Mouse (Mus musculus) hindbrain, embryonic 14.5 days (tissue): ENCODE results near the gene Sh3bp2. TPM values are rescaled to one million over a fixed set of nuclear protein-coding genes. Genes with fewer than 3 reads are reported as not detected.

Experiments
- ATAC-seq: fragments of 200-750 bp; cut with Nextera tagmentation; 2 replicates; pipeline ENCODE4 v1.8.0; 2017; ENCODE audit warnings: moderate number of reproducible peaks, mild to moderate bottlenecking, moderate TSS enrichment, moderate library complexity; ENCODE audit not compliant: low FRiP score
- DNase-seq: peaks from one replicate; pipeline ENCODE4 v3.0.0-alpha.2; 2015; ENCODE audit warnings: low spot score
- H3K27ac ChIP-seq: fragments of 300-500 bp; sonication (generic); 2 replicates; pipeline ENCODE4 v1.5.1; 2014; ENCODE audit warnings: mild to moderate bottlenecking, moderate library complexity
- H3K27me3 ChIP-seq: fragments of 300-500 bp; sonication (generic); 2 replicates; pipeline ENCODE4 v1.6.1; 2014; ENCODE audit warnings: mild to moderate bottlenecking, low read length, mixed read lengths; ENCODE audit not compliant: control insufficient read depth, insufficient read depth
- H3K36me3 ChIP-seq: fragments of 300-500 bp; sonication (generic); replicated peaks from 2 replicates; pipeline ENCODE4 v1.6.1; 2014; ENCODE audit not compliant: control insufficient read depth, insufficient read depth
- H3K4me1 ChIP-seq: fragments of 300-500 bp; sonication (generic); replicated peaks from 2 replicates; pipeline ENCODE4 v1.6.1; 2014; ENCODE audit warnings: antibody characterized with exemption, low read length, mixed read lengths; ENCODE audit not compliant: control insufficient read depth, insufficient read depth
- H3K4me2 ChIP-seq: fragments of 300-500 bp; sonication (generic); replicated peaks from 2 replicates; pipeline ENCODE4 v1.6.1; 2014; ENCODE audit warnings: mild to moderate bottlenecking, moderate library complexity
- H3K4me3 ChIP-seq: fragments of 300-500 bp; sonication (generic); replicated peaks from 2 replicates; pipeline ENCODE4 v1.5.1; 2014; ENCODE audit warnings: mild to moderate bottlenecking, low read length
- H3K9ac ChIP-seq: fragments of 300-500 bp; sonication (generic); 2 replicates; pipeline ENCODE4 v1.6.1; 2014
- H3K9me3 ChIP-seq: fragments of 300-500 bp; sonication (generic); 2 replicates; pipeline ENCODE4 v1.6.1; 2016; ENCODE audit warnings: low read length; ENCODE audit not compliant: control insufficient read depth
- WGBS: fragments of 180-500 bp; shearing (Covaris S2); extraction: QIAGEN DNeasy Blood & Tissue Kit; methylation state at CpG from one replicate; pipeline ENCODE4 v1.1.7; 2014; 5-methylcytosine and 5-hydroxymethylcytosine counted together
- polyA plus RNA-seq: library from polyadenylated mRNA; unstranded; fragments of >200 nt; fragmentation: Nextera tagmentation; extraction: Ambion mirVana; gene quantifications from 2 replicates; pipeline ENCODE4 v1.2.1, GENCODE M21; 2014

Gene Sh3bp2
- polyA plus RNA-seq, 1 experiment from 2014 or later: 18.7 TPM

DNA sequence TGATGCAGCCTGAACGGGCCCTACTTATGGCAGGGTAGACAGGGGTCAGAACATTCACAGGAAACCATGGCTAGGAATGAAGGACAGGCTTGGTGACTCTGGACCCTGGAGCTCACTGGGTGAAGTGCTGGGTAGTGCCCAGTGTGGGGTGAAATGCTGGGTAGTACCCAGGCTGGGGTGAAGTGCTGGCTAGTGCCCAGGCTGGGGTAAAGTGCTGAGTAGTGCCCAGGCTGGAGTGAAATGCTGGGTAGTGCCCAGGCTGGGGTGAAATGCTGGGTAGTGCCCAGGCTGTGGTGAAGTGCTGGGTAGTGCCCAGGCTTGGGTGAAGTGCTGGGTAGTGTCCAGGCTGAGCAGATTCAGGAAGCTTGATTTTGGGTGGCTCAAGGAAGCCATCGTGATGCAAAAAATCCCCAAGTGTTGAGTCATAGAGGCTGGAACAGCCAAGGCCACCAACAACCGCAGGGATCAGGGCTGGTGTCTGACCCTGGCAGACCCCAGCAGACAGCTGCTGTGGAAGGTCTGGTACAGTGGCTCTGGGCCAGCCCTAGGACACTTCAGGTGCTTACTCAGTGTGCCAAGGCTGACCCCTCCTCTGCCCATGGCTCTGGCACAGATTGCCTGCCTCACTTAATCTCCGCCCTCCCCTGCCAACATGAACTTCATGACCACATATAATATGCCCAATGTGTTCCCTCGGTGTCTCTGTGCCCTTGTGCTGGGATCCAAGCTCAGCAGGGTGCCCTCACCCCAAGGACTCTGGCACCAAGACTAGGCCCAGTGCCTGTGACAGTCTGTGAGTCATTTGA, 9.3 kb downstream of the Sh3bp2 start:
- H3K36me3 ChIP-seq: no peaks in the 10 kb centered on the region
- ATAC-seq (no peak), DNase-seq (no peak)
- no peak overlapping the region for H3K4me2 ChIP-seq
- 83% methylated on average over 5 of the region's 5 CpGs for WGBS
- H3K9ac ChIP-seq: no peak overlapping the region
- H3K4me1 ChIP-seq: no peaks in the 10 kb centered on the region
- no peaks in the 10 kb centered on the region for H3K9me3 ChIP-seq
- no peak overlapping the region for H3K27ac ChIP-seq
- H3K27me3 ChIP-seq: no peaks in the 10 kb centered on the region
- H3K4me3 ChIP-seq: no peak overlapping the region

DNA sequence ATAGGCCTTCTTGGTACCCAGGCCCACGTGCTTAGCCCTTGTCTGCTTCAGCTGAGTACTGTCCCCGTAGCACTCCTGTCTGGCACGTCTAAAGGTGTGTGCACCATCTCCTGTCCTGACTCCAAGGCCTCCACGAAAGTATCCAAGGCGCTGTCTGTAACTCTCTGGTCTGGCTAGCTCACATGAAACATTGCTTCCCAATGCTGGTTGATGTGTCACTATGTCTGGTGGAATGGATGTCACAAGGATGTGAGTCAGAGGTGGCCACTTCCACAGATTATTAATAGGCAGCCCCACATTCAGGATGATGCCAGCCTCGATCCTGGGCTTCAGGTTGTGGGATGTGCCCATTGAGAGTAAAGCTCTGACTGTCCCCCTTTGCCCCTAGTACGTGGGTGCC, 10.2 kb downstream of the Sh3bp2 start:
- Histone ChIP-seq H3K9me3 (no peaks in the 10 kb centered on the region), H3K27ac (no peak overlapping the region), H3K4me1 (no peaks in the 10 kb centered on the region), H3K4me2 (no peak overlapping the region), H3K9ac (no peak overlapping the region), H3K27me3 (no peaks in the 10 kb centered on the region), H3K36me3 (no peaks in the 10 kb centered on the region), H3K4me3 (no peak overlapping the region)
- no peak for ATAC-seq
- 84% methylated on average over 7 of the region's 7 CpGs for WGBS
- DNase-seq: no peak

DNA sequence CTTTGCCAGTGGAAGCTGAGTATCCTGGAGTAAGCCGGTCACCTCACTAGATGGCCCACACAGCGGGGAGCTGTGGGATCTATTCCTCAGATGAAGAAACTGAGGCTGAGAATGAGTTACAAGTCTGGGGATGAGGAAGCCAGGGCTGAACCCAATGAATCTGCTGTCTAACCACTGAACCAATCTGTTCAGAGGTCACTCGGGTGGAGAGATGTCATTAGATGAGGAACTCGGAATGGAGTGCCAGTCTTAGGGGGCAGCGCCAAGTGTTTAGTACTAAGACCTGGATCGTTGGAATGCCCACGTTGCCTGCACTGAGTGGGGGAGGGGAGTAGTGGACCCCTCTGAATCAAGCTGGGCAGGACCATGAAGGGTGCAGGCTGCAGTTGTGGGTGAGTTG, 12.4 kb downstream of the Sh3bp2 start:
- Histone ChIP-seq H3K36me3 (no peaks in the 10 kb centered on the region), H3K27ac (no peak overlapping the region), H3K9ac (no peak overlapping the region), H3K4me3 (no peak overlapping the region), H3K4me2 (no peak overlapping the region), H3K9me3 (no peaks in the 10 kb centered on the region), H3K4me1 (no peaks in the 10 kb centered on the region), H3K27me3 (no peaks in the 10 kb centered on the region)
- no peak for ATAC-seq
- DNase-seq: no peak
- 77% methylated on average over 7 of the region's 7 CpGs for WGBS

DNA sequence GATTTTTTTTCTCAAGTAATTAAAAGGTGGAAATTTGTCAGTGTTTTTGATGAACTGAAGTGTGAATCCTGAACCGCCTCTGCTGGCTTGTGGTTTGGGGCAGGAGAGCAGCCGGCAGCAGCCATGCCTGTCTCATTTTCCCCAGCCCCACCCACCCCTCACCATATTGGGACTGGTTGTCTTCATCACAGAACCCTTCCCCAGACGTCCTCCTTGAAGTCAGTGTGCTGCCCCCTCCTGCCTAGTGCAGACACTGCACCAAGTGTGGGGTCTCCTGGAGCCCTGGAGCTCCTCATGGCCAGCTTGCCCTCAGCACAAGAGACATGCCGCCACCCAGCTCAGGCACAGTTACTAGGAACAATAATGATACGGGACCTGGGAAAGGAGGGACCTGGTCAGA, 12.9 kb downstream of the Sh3bp2 start:
- Histone ChIP-seq H3K4me1 (no peaks in the 10 kb centered on the region), H3K27me3 (no peaks in the 10 kb centered on the region), H3K4me3 (no peak overlapping the region), H3K36me3 (no peaks in the 10 kb centered on the region), H3K4me2 (no peak overlapping the region), H3K9ac (no peak overlapping the region), H3K27ac (no peak overlapping the region), H3K9me3 (no peaks in the 10 kb centered on the region)
- WGBS: 43% methylated on average over 5 of the region's 5 CpGs
- ATAC-seq (no peak), DNase-seq (no peak)

DNA sequence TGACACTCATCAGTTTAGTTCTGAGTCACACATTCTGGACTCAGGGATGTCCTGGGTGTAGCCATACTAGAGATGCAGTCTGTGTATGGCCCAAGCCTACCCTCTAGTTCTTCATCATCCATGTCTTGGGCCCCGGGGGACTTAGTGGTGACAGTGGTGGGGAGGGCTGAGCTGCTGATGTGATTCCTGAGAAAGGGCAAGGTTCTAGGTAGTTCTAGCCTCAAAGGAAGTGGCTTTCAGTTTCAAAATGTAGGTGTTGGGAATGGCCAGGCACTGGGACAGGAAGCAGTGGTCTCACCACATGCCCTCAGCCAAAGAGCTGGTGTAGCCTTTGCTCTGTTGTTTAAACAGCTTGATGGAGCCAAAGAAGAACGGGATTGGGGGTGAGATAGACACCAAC, 13.5 kb downstream of the Sh3bp2 start:
- ATAC-seq (no peak), DNase-seq (no peak)
- H3K4me3 ChIP-seq: no peak overlapping the region
- no peak overlapping the region for H3K4me2 ChIP-seq
- H3K36me3 ChIP-seq: no peaks in the 10 kb centered on the region
- H3K9me3 ChIP-seq: no peaks in the 10 kb centered on the region
- 93% methylated on average over 2 of the region's 2 CpGs for whole genome bisulfite sequencing
- no peak overlapping the region for H3K9ac ChIP-seq
- no peaks in the 10 kb centered on the region for H3K4me1 ChIP-seq
- H3K27ac ChIP-seq: no peak overlapping the region
- H3K27me3 ChIP-seq: no peaks in the 10 kb centered on the region

DNA sequence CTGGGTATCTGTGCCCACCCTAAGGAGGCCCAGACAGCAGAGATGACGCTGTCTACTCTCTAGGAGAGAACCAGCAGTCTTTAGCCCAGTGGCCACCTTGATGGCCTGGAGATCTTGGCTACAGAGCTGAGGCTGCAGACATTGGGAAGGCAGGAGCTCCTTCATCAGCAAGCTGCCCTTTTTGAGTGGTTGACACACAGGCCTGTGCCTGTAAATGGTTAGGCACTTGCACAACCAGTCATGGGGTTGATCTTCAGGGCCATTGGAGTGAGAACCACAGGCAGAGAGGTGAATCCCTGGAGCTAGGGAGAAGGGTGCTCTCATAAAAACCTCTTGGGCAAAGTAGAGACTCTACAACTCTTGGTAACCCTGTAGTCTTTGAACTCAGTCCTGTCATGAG, 16.5 kb downstream of the Sh3bp2 start:
- H3K4me3 ChIP-seq: no peak overlapping the region
- 63% methylated on average over 1 of the region's 1 CpGs for WGBS

DNA sequence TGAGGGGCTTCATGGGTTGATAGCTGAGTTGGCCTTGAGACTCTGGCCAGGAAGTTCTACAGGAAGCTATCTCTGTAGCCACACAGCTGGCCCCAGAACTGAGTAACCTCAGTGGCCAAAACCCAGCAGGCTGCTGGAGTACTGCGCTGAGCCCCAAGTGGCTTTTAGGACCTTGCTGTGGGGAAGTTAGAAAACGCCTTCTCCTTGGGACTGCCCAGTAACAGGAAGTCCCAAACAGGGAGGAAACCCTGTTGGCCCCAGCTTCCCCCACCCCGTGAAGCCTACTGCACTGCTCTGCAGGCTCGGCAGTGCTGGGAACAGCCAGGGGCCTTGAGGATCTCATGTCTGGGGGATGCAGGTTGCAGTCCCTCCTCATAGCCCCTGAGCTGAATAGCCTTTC, 17.5 kb downstream of the Sh3bp2 start:
- 75% methylated on average over 4 of the region's 4 CpGs for WGBS
- H3K27me3 ChIP-seq: no peaks in the 10 kb centered on the region
- H3K27ac ChIP-seq: no peak overlapping the region
- no peak overlapping the region for H3K4me3 ChIP-seq
- no peak overlapping the region for H3K9ac ChIP-seq
- no peak overlapping the region for H3K4me2 ChIP-seq
- H3K36me3 ChIP-seq: no peaks in the 10 kb centered on the region
- ATAC-seq (no peak), DNase-seq (no peak)
- no peaks in the 10 kb centered on the region for H3K9me3 ChIP-seq
- H3K4me1 ChIP-seq: no peaks in the 10 kb centered on the region

More for the DNA sequence above, 16.5 kb downstream of the Sh3bp2 start:
- no peaks in the 10 kb centered on the region for H3K36me3 ChIP-seq
- H3K4me2 ChIP-seq: no peak overlapping the region
- H3K9me3 ChIP-seq: no peaks in the 10 kb centered on the region
- H3K27ac ChIP-seq: no peak overlapping the region
- DNase-seq (no peak), ATAC-seq (no peak)
- H3K9ac ChIP-seq: no peak overlapping the region
- no peaks in the 10 kb centered on the region for H3K4me1 ChIP-seq
- no peaks in the 10 kb centered on the region for H3K27me3 ChIP-seq

DNA sequence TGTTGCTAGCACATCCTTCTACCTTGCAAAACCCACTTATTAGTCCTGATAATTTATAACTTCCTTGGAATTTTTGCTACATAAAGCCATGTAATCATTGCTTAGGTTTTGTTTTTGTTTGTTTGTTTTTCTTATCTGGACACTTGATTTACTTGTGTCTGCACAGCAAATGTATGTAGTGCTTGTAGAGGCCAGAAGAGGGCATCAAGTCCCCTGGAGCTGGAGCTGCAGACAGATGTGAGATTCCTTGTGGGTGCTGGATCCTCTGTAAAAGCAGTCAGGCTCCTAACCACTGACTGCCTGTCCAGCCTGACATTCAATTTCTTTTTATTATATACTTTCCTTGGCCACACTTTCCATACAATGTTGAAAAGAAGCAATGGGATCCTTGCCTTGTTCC, 21.8 kb downstream of the Sh3bp2 start:
- Histone ChIP-seq H3K4me1 (peaks cover 15% of the 10 kb centered on the region), H3K4me3 (no peak overlapping the region), H3K36me3 (peaks cover 11% of the 10 kb centered on the region), H3K9me3 (no peaks in the 10 kb centered on the region), H3K9ac (no peak overlapping the region), H3K27ac (no peak overlapping the region), H3K27me3 (no peaks in the 10 kb centered on the region), H3K4me2 (no peak overlapping the region)
- peak; percentile 27 for DNase-seq
- ATAC-seq: no peak

DNA sequence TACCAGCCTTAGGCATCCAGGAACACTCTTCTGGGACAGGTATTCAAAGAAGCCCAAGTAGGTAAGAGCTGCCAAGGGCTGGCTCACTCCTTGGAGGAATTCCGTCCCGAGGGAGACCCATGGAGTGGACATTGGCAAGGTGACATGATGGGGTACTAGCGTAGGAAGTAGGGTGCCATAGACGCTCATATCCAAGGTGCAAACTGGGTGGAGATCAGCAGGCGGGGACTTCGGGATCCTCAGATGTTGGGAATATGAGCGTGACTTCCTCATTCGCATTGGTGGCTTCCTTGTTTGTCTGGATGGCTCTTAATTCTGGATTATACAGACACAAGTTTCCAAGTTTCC, 23.5 kb downstream of the Sh3bp2 start:
- peaks cover 28% of the 10 kb centered on the region for H3K36me3 ChIP-seq
- no peaks in the 10 kb centered on the region for H3K27me3 ChIP-seq
- ATAC-seq: no peak
- H3K9ac ChIP-seq: peak overlapping the region; percentile 99
- H3K4me1 ChIP-seq: peaks cover 15% of the 10 kb centered on the region
- H3K4me2 ChIP-seq: peak overlapping the region; percentile 78
- H3K27ac ChIP-seq: no peak overlapping the region; the same call in 1 of the 2 replicates
- no peaks in the 10 kb centered on the region for H3K9me3 ChIP-seq
- 26% methylated on average over 8 of the region's 8 CpGs for WGBS
- peak overlapping the region; percentile 95 for H3K4me3 ChIP-seq
- no peak for DNase-seq
